Mouse (Mus musculus) CH12.LX (cell line): ENCODE data around the gene Golgb1. TPM values are rescaled to one million over a fixed set of nuclear protein-coding genes. Genes with fewer than 3 reads are reported as not detected.

Experiments used
- DNase-seq: peaks from one replicate; pipeline ENCODE4 v3.0.0-alpha.2; 2013; ENCODE audit errors: extremely low read depth
- H3K27ac ChIP-seq: 2 replicates; pipeline ENCODE4 v1.5.1; 2012; ENCODE audit warnings: low read depth, mild to moderate bottlenecking, control low read depth, moderate library complexity; ENCODE audit not compliant: insufficient read depth
- H3K27me3 ChIP-seq: replicated peaks from 2 replicates; pipeline ENCODE3; 2012; ENCODE audit warnings: inconsistent platforms
- H3K36me3 ChIP-seq, 2 experiments: replicated peaks in 1 of 2; 2 replicates each; pipeline versions ENCODE3 to v1.6.1; 2012; ENCODE audit warnings: inconsistent platforms in 1 of 2, low read length in 1 of 2, mild to moderate bottlenecking in 1 of 2, mixed read lengths in 1 of 2, moderate library complexity in 1 of 2; ENCODE audit not compliant: control insufficient read depth in 1 of 2, insufficient read depth in 1 of 2
- H3K4me1 ChIP-seq, 2 experiments: 2 replicates each; pipeline ENCODE4 v1.6.1; 2012; ENCODE audit warnings: inconsistent platforms in 1 of 2, moderate library complexity in 1 of 2; ENCODE audit not compliant: insufficient read depth in 2 of 2, control insufficient read depth in 1 of 2
- H3K4me2 ChIP-seq: 2 replicates; pipeline ENCODE4 v1.6.1; 2012; ENCODE audit warnings: low read depth, mild to moderate bottlenecking, control low read depth; ENCODE audit not compliant: poor library complexity, insufficient read depth, severe bottlenecking
- H3K4me3 ChIP-seq, 3 experiments: fragments of 150-350 bp in 1 of 3; sonication (generic) in 1 of 3; replicated peaks in 1 of 3; 2 replicates each; pipeline versions ENCODE3 to v1.5.1; 2011 to 2012; ENCODE audit warnings: low read depth in 2 of 3, low read length in 2 of 3, mild to moderate bottlenecking in 2 of 3, moderate library complexity in 2 of 3, control low read depth in 1 of 3, improper control_type of control experiment in 1 of 3, inconsistent platforms in 1 of 3, mixed read lengths in 1 of 3; ENCODE audit not compliant: poor library complexity in 1 of 3
- H3K79me2 ChIP-seq: replicated peaks from 2 replicates; pipeline ENCODE4 v1.6.1; 2012; ENCODE audit warnings: mild to moderate bottlenecking, moderate library complexity; ENCODE audit not compliant: control insufficient read depth, poor library complexity, insufficient read depth, severe bottlenecking; ENCODE audit errors: extremely low read depth
- H3K9ac ChIP-seq: 2 replicates; pipeline ENCODE4 v1.6.1; 2012; ENCODE audit warnings: low read depth, mild to moderate bottlenecking, control low read depth, moderate library complexity; ENCODE audit not compliant: insufficient read depth
- H3K9me3 ChIP-seq: replicated peaks from 2 replicates; pipeline ENCODE3; 2012; ENCODE audit warnings: low read length, inconsistent platforms, mixed read lengths
- BHLHE40 ChIP-seq: IDR thresholded peaks from 2 replicates; pipeline ENCODE4 v1.6.1; 2011; ENCODE audit warnings: mild to moderate bottlenecking, low read depth, low read length, improper control_type of control experiment
- CHD1 ChIP-seq: IDR thresholded peaks from 2 replicates; pipeline ENCODE4 v1.6.1; 2012; ENCODE audit warnings: low read depth, low read length, improper control_type of control experiment, inconsistent platforms
- E2F4 ChIP-seq: IDR thresholded peaks from 2 replicates; pipeline ENCODE4 v1.6.1; 2011; ENCODE audit warnings: low read depth, low read length, improper control_type of control experiment; ENCODE audit not compliant: insufficient replicate concordance
- ELF1 ChIP-seq: IDR thresholded peaks from 2 replicates; pipeline ENCODE4 v1.6.1; 2014; ENCODE audit warnings: low read depth, mild to moderate bottlenecking, inconsistent platforms, low read length, improper control_type of control experiment
- EP300 ChIP-seq: IDR thresholded peaks from 2 replicates; pipeline ENCODE4 v1.6.1; 2011; ENCODE audit warnings: low read length, improper control_type of control experiment
- ETS1 ChIP-seq: conservative IDR thresholded peaks from 2 replicates; pipeline ENCODE4 v1.6.1; 2012; ENCODE audit warnings: low read depth, mild to moderate bottlenecking, inconsistent platforms, low read length, improper control_type of control experiment, moderate library complexity
- GABPA ChIP-seq: IDR thresholded peaks from 2 replicates; pipeline ENCODE4 v1.6.1; 2012; ENCODE audit warnings: low read depth, low read length, improper control_type of control experiment, inconsistent platforms; ENCODE audit not compliant: insufficient replicate concordance
- HCFC1 ChIP-seq: IDR thresholded peaks from 2 replicates; pipeline ENCODE4 v1.6.1; 2012; ENCODE audit warnings: low read depth, mild to moderate bottlenecking, inconsistent platforms, low read length, improper control_type of control experiment
- JUN ChIP-seq: IDR thresholded peaks from 2 replicates; pipeline ENCODE4 v1.6.1; 2011; ENCODE audit warnings: low read depth, mild to moderate bottlenecking, low read length, improper control_type of control experiment, moderate library complexity; ENCODE audit not compliant: insufficient read depth
- KAT2A ChIP-seq: IDR thresholded peaks from 2 replicates; pipeline ENCODE4 v1.6.1; 2012; ENCODE audit warnings: low read length, improper control_type of control experiment, inconsistent platforms; ENCODE audit not compliant: insufficient replicate concordance
- MAFK ChIP-seq: IDR thresholded peaks from 2 replicates; pipeline ENCODE4 v1.6.1; 2011; ENCODE audit warnings: low read length, improper control_type of control experiment; ENCODE audit not compliant: insufficient replicate concordance
- MAX ChIP-seq: IDR thresholded peaks from 2 replicates; pipeline ENCODE4 v1.6.1; 2011; ENCODE audit warnings: low read length, improper control_type of control experiment
- MAZ ChIP-seq: IDR thresholded peaks from 2 replicates; pipeline ENCODE4 v1.6.1; 2012; ENCODE audit warnings: low read depth, mild to moderate bottlenecking, inconsistent platforms, low read length, improper control_type of control experiment, moderate library complexity
- MEF2A ChIP-seq: IDR thresholded peaks from 2 replicates; pipeline ENCODE4 v1.6.1; 2014; ENCODE audit warnings: low read depth, mild to moderate bottlenecking, inconsistent platforms, low read length, improper control_type of control experiment, borderline replicate concordance
- MXI1 ChIP-seq: IDR thresholded peaks from 2 replicates; pipeline ENCODE4 v1.6.1; 2011; ENCODE audit warnings: mild to moderate bottlenecking, low read depth, low read length, improper control_type of control experiment
- MYC ChIP-seq: IDR thresholded peaks from 2 replicates; pipeline ENCODE4 v1.6.1; 2011; ENCODE audit warnings: low read depth, mild to moderate bottlenecking, improper control_type of control experiment, low read length
- NELFE ChIP-seq: IDR thresholded peaks from 2 replicates; pipeline ENCODE4 v1.6.1; 2011; ENCODE audit warnings: low read depth, low read length, improper control_type of control experiment
- NRF1 ChIP-seq: IDR thresholded peaks from 2 replicates; pipeline ENCODE4 v1.6.1; 2014; ENCODE audit warnings: low read depth, mild to moderate bottlenecking, inconsistent platforms, low read length, improper control_type of control experiment, moderate library complexity
- PAX5 ChIP-seq: IDR thresholded peaks from 2 replicates; pipeline ENCODE4 v1.6.1; 2012; ENCODE audit warnings: low read length, inconsistent platforms, mixed read lengths
- POLR2A ChIP-seq: IDR thresholded peaks from 2 replicates; pipeline ENCODE4 v1.6.1; 2011; ENCODE audit warnings: low read depth, mild to moderate bottlenecking, improper control_type of control experiment, low read length
- POLR2AphosphoS2 ChIP-seq: IDR thresholded peaks from 2 replicates; pipeline ENCODE4 v1.6.1; 2011; ENCODE audit warnings: low read depth, low read length, improper control_type of control experiment
- RAD21 ChIP-seq: IDR thresholded peaks from 2 replicates; pipeline ENCODE4 v1.6.1; 2011; ENCODE audit warnings: low read depth, mild to moderate bottlenecking, low read length, improper control_type of control experiment, moderate library complexity
- RCOR1 ChIP-seq: conservative IDR thresholded peaks from 2 replicates; pipeline ENCODE4 v1.6.1; 2012; ENCODE audit warnings: low read depth, mild to moderate bottlenecking, inconsistent platforms, low read length, improper control_type of control experiment
- SIN3A ChIP-seq: IDR thresholded peaks from 2 replicates; pipeline ENCODE4 v1.6.1; 2012; ENCODE audit warnings: low read length, improper control_type of control experiment, inconsistent platforms
- SMC3 ChIP-seq: IDR thresholded peaks from 2 replicates; pipeline ENCODE4 v1.6.1; 2011; ENCODE audit warnings: low read depth, low read length, improper control_type of control experiment
- TBP ChIP-seq: conservative IDR thresholded peaks from 2 replicates; pipeline ENCODE4 v1.6.1; 2011; ENCODE audit warnings: low read depth, low read length, improper control_type of control experiment
- TCF12 ChIP-seq: IDR thresholded peaks from 2 replicates; pipeline ENCODE4 v1.6.1; 2014; ENCODE audit warnings: low read depth, mild to moderate bottlenecking, inconsistent platforms, low read length, improper control_type of control experiment
- UBTF ChIP-seq: IDR thresholded peaks from 2 replicates; pipeline ENCODE4 v1.6.1; 2012; ENCODE audit warnings: low read depth, mild to moderate bottlenecking, inconsistent platforms, low read length, improper control_type of control experiment, moderate library complexity
- USF1 ChIP-seq: IDR thresholded peaks from 2 replicates; pipeline ENCODE4 v1.6.1; 2014; ENCODE audit warnings: low read depth, mild to moderate bottlenecking, inconsistent platforms, low read length, improper control_type of control experiment
- USF2 ChIP-seq: conservative IDR thresholded peaks from 2 replicates; pipeline ENCODE4 v1.6.1; 2011; ENCODE audit warnings: low read depth, low read length, improper control_type of control experiment
- ZMIZ1 ChIP-seq: IDR thresholded peaks from 2 replicates; pipeline ENCODE4 v1.6.1; 2012; ENCODE audit warnings: low read depth, mild to moderate bottlenecking, inconsistent platforms, low read length, improper control_type of control experiment
- ZNF384 ChIP-seq: IDR thresholded peaks from 2 replicates; pipeline ENCODE4 v1.6.1; 2012; ENCODE audit warnings: low read depth, low read length, improper control_type of control experiment, inconsistent platforms
- dilution Hi-C: fragments of 300-500 bp; cut with MboI; formaldehyde crosslinking; loops from 2 replicates; pipeline ENCODE4 v1.14.3; 2020; ENCODE audit warnings: low sequenced_read_pairs; ENCODE audit not compliant: extremely low pct_unique_long_range_greater_than_20kb, extremely low pct_ligation_motif_present
- in situ Hi-C: fragments of 300-500 bp; cut with MboI; formaldehyde crosslinking; loops from 3 replicates; pipeline ENCODE4 v1.14.3; 2019; ENCODE audit warnings: low sequenced_read_pairs, low pct_ligation_motif_present, low pct_unique_long_range_greater_than_20kb, mixed read lengths
- polyA plus RNA-seq: library from polyadenylated mRNA; unstranded; fragments of >175 nt; gene quantifications from 2 replicates; pipeline ENCODE4 v1.2.1, GENCODE M21; 2012; ENCODE audit warnings: low read depth; ENCODE audit not compliant: insufficient read length
- total RNA-seq, 2 experiments: library from RNA; depleted of rRNA; stranded (reverse); fragments of 300-350 nt in 1 of 2; fragments of >200 nt in 1 of 2; gene quantifications; 2 replicates each; pipeline ENCODE4 v1.2.3; 2012 to 2014

Gene Golgb1
- total and polyA plus RNA-seq, 3 experiments = 65.6 to 112 (median 96.8) TPM

- dilution Hi-C loops = no loop called here
Observed at GRCm38 (mm10) chr16:36927495-36928105, 52.7 kb downstream of the Golgb1 start.

GRCm38 (mm10) chr16:36928106-36928500, 53.2 kb downstream of the Golgb1 start:
- peaks cover 38% of the 10 kb centered on the region for H3K79me2 ChIP-seq
- H3K36me3 ChIP-seq = peaks cover 56 to 80% of the 10 kb centered on the region in 2 experiments
- H3K9ac ChIP-seq = peak overlapping the region; percentile 89; the same call in 1 of the 2 replicates
- no peaks in the 10 kb centered on the region for H3K27me3 ChIP-seq
- H3K27ac ChIP-seq = peak overlapping the region; percentile 39
- in situ Hi-C loops (no loop called here), dilution Hi-C loops (no loop called here)
- DNase-seq = no peak
- H3K9me3 ChIP-seq = no peaks in the 10 kb centered on the region
- peak overlapping the region in 1 of 3 experiments; percentile 61 for H3K4me3 ChIP-seq
- H3K4me1 ChIP-seq = peaks cover 37 to 78% of the 10 kb centered on the region in 2 experiments
- peak overlapping the region; percentile 79; the same call in 1 of the 2 replicates for H3K4me2 ChIP-seq
- TF ChIP-seq PAX5 = no peak
- TF ChIP-seq MXI1 = no peak
- 0 out of 2 replicates have a peak, but pooled peaks have one; percentile 48 for TF ChIP-seq ZMIZ1
- no peak for TF ChIP-seq MEF2A
- TF ChIP-seq ELF1 = no peak
- TF ChIP-seq USF1 = no peak
- TF ChIP-seq USF2 = no peak
- TF ChIP-seq GABPA = no peak
- TF ChIP-seq EP300 = peak; percentile 23; the same call in 1 of the 2 replicates
- TF ChIP-seq MYC = no peak; the same call in 1 of the 2 replicates
- no peak for TF ChIP-seq ETS1
- TF ChIP-seq POLR2A = no peak
- TF ChIP-seq KAT2A = 0 out of 2 replicates have a peak, but pooled peaks have one; percentile 30
- no peak for TF ChIP-seq NELFE
- TF ChIP-seq NRF1 = no peak
- no peak for TF ChIP-seq MAFK
- no peak; the same call in 1 of the 2 replicates for TF ChIP-seq SIN3A
- TF ChIP-seq JUN = no peak
- no peak for TF ChIP-seq POLR2AphosphoS2
- TF ChIP-seq E2F4 = no peak

More at GRCm38 (mm10) chr16:36927495-36928105, 52.7 kb downstream of the Golgb1 start:
- peak; percentile 93 for DNase-seq
- TF ChIP-seq RCOR1 (no peak), E2F4 (peak; percentile 96; the same call in 1 of the 2 replicates), ELF1 (no peak), MXI1 (peak; percentile 70; the same call in 1 of the 2 replicates), MEF2A (no peak), JUN (0 out of 2 replicates have a peak, but pooled peaks have one; percentile 4), SIN3A (peak; percentile 85; the same call in 1 of the 2 replicates), ZMIZ1 (peak; percentile 67), NELFE (no peak), TCF12 (peak; percentile 47; the same call in 1 of the 2 replicates), POLR2A (peak; percentile 82), POLR2AphosphoS2 (no peak), BHLHE40 (no peak), UBTF (no peak), GABPA (no peak), HCFC1 (no peak), TBP (peak; percentile 85), RAD21 (no peak), MAZ (peak; percentile 56; the same call in 1 of the 2 replicates), MYC (peak; percentile 70; the same call in 1 of the 2 replicates), ZNF384 (no peak), MAX (no peak; the same call in 1 of the 2 replicates), SMC3 (no peak), USF2 (peak; percentile 28; the same call in 1 of the 2 replicates), KAT2A (no peak), ETS1 (no peak; the same call in 1 of the 2 replicates), CHD1 (no peak)
- TF ChIP-seq, all 38 proteins: peak for 11
- Histone ChIP-seq H3K4me3 (peak overlapping the region; percentile 50 to 79 (median 61)), H3K36me3 (peaks cover 56 to 80% of the 10 kb centered on the region in 2 experiments), H3K27ac (peak overlapping the region; percentile 74), H3K9ac (peak overlapping the region; percentile 89), H3K27me3 (no peaks in the 10 kb centered on the region), H3K79me2 (peaks cover 42% of the 10 kb centered on the region), H3K4me1 (peaks cover 37 to 78% of the 10 kb centered on the region in 2 experiments), H3K4me2 (peak overlapping the region; percentile 79), H3K9me3 (no peaks in the 10 kb centered on the region)
- in situ Hi-C loops = no loop called here
